Mouse (Mus musculus) thymus, adult 2 months (tissue): ENCODE data around the gene Fam81b. TPM values are rescaled to one million over a fixed set of nuclear protein-coding genes. Genes with fewer than 3 reads are reported as not detected.

Experiments
- DNase-seq: peaks from one replicate; pipeline ENCODE4 v3.0.0; 2021
- H3K27ac ChIP-seq: fragments of 200-500 bp; 2 replicates; pipeline ENCODE4 v1.5.1; 2012; ENCODE audit warnings: low read length, control low read depth; ENCODE audit not compliant: control insufficient read depth, insufficient read depth
- H3K27me3 ChIP-seq: fragments of 200-500 bp; 2 replicates; pipeline ENCODE4 v1.6.1; 2012; ENCODE audit warnings: mild to moderate bottlenecking, low read length, moderate library complexity, mixed read lengths; ENCODE audit not compliant: control insufficient read depth, insufficient read depth
- H3K36me3 ChIP-seq: fragments of 200-500 bp; 2 replicates; pipeline ENCODE4 v1.6.1; 2012; ENCODE audit warnings: mild to moderate bottlenecking, low read length, moderate library complexity; ENCODE audit not compliant: control insufficient read depth, insufficient read depth
- H3K4me1 ChIP-seq: fragments of 200-500 bp; replicated peaks from 2 replicates; pipeline ENCODE4 v1.6.1; 2012; ENCODE audit warnings: low read length; ENCODE audit not compliant: control insufficient read depth, insufficient read depth
- H3K4me3 ChIP-seq: fragments of 200-500 bp; 2 replicates; pipeline ENCODE4 v1.5.1; 2012; ENCODE audit warnings: mild to moderate bottlenecking, low read length, control low read depth, moderate library complexity; ENCODE audit not compliant: control insufficient read depth, insufficient read depth
- CTCF ChIP-seq: fragments of 200-500 bp; IDR thresholded peaks from 2 replicates; pipeline ENCODE4 v1.5.1; 2012; ENCODE audit warnings: mild to moderate bottlenecking, control low read depth, low read length, moderate library complexity, borderline replicate concordance; ENCODE audit not compliant: control insufficient read depth, poor library complexity, insufficient read depth; ENCODE audit errors: extremely low read depth
- POLR2A ChIP-seq: fragments of 200-500 bp; IDR thresholded peaks from 2 replicates; pipeline ENCODE4 v1.6.1; 2012; ENCODE audit warnings: mild to moderate bottlenecking, low read length, control low read depth, moderate library complexity; ENCODE audit not compliant: control insufficient read depth, poor library complexity, insufficient read depth; ENCODE audit errors: extremely low read depth
- WGBS: fragments of 180-500 bp; shearing (Covaris S2); methylation state at CpG from one replicate; pipeline ENCODE4 v1.1.7; 2018; 5-methylcytosine and 5-hydroxymethylcytosine counted together
- polyA plus RNA-seq: library from polyadenylated mRNA; depleted of rRNA; stranded (reverse); fragments of >200 nt; gene quantifications from 2 replicates; pipeline ENCODE4 v1.2.3, GENCODE M21; 2012

Fam81b gene
- polyA plus RNA-seq, 1 experiment, result not detected

DNA sequence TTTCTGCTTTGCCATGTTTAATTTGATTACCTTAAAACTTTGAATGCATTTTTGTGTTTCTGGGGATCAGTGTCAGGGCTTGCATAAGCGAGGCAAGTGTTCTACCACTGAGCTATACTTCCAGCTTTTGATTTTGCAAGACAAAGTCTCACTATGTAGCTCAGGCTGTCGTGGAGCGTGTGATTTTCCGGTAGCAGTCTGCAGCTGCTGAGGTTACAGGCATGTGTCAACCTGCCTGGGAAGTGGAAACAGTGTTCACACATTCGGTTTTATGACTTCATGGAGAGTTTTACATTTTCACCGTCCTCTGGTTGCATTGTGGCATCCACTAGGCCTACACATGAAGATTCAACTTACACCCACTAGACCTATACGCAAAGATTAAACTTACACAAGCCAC, 54.8 kb downstream of the Fam81b start:
- Histone ChIP-seq H3K4me1 (no peaks in the 10 kb centered on the region), H3K27me3 (no peaks in the 10 kb centered on the region), H3K4me3 (no peak overlapping the region), H3K27ac (no peak overlapping the region; the same call in 1 of the 2 replicates), H3K36me3 (no peaks in the 10 kb centered on the region)
- 91% methylated on average over 7 of the region's 7 CpGs for WGBS
- TF ChIP-seq POLR2A (no peak), CTCF (no peak)
- no peak for DNase-seq

DNA sequence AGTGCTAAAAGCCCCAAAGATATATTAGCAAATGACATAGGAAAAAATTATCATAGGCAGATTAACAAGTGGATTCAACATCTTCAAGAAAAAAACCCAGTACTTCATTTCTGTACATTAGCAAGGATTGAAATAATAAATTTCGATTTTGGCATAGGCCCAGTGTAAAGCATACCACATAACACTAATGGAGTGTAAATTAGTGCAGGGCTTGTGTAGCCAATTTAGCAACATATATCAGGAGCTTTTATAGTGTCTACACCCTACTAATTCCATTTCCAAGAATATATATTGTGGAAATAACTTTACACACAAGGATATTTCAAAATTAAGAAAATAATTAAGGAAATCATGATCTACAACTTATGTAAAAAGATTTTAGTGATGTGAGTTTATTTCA, 55.8 kb downstream of the Fam81b start:
- H3K36me3 ChIP-seq, result no peaks in the 10 kb centered on the region
- TF ChIP-seq CTCF, result no peak
- TF ChIP-seq POLR2A, result no peak
- 78% methylated on average over 1 of the region's 1 CpGs for WGBS
- no peak overlapping the region for H3K27ac ChIP-seq
- no peak overlapping the region for H3K4me3 ChIP-seq
- no peak for DNase-seq
- H3K27me3 ChIP-seq, result no peaks in the 10 kb centered on the region
- H3K4me1 ChIP-seq, result no peaks in the 10 kb centered on the region

DNA sequence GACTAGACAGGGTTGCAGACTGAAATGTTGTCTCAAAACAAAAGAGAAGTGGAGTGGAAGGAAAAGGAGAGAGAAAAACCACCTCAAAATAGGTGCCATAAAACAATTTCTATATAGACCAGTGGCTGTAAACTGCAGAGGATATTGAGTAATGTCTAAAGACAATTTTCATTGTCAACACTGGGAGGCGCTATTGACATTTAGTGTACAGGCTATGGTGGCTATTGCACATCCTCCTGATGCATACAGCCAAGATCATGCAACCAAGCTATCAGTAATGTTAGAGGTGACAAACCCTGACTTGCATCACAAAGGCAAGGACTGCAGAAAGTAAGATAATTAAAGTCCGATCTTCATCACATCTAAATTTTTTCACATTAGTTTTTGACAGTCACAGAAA, 89.5 kb downstream of the Fam81b start:
- WGBS, result 50% methylated on average over 2 of the region's 2 CpGs

DNA sequence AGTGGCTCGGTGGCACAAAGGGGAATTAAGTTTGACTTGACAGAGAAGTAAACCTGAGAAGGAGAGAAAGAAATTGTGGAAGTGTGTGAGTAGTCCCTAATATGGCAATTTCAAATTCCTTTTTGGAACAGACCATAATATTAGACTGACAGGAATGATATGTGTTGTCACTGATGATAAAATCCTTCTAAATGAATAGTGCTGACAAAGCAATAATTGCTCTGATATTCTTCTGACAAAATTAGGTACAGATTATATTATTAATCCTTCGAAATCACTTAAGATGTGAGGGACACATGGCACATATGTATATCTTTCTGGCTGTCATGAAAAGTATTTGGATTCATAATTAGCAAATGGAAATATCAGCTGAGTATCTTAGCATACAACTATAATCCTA, 89.9 kb downstream of the Fam81b start:
- Histone ChIP-seq H3K36me3 (no peaks in the 10 kb centered on the region), H3K4me1 (no peaks in the 10 kb centered on the region), H3K27ac (no peak overlapping the region), H3K27me3 (no peaks in the 10 kb centered on the region), H3K4me3 (no peak overlapping the region)
- TF ChIP-seq POLR2A, result no peak
- no peak for TF ChIP-seq CTCF
- WGBS, result 88% methylated on average over 2 of the region's 2 CpGs
- no peak for DNase-seq

More for the DNA sequence above, 89.5 kb downstream of the Fam81b start:
- no peak for DNase-seq
- no peaks in the 10 kb centered on the region for H3K27me3 ChIP-seq
- TF ChIP-seq POLR2A, result no peak
- TF ChIP-seq CTCF, result no peak
- H3K36me3 ChIP-seq, result no peaks in the 10 kb centered on the region
- H3K27ac ChIP-seq, result no peak overlapping the region
- H3K4me3 ChIP-seq, result no peak overlapping the region
- H3K4me1 ChIP-seq, result no peaks in the 10 kb centered on the region

DNA sequence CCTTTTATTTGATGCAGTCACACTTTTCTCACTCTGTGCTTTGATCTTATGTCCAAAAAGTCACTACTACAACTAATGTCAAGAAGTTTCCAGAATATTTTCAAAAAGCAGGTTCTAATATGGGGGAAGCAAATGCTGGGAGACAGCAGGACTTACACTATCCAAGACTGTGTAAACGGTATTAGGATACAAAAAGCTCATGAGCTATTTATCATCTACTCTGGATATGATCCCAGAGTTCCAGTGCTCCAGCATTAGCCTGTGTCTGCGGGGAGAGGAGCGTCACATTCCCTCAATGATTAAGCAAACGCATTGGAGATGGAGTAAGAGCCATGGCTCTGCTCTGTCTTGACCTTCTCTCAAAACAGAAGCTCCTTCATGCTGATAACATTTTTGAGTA, 104.9 kb downstream of the Fam81b start:
- H3K27me3 ChIP-seq, result no peaks in the 10 kb centered on the region
- no peaks in the 10 kb centered on the region for H3K4me1 ChIP-seq
- H3K4me3 ChIP-seq, result no peak overlapping the region
- no peak for TF ChIP-seq POLR2A
- no peak for TF ChIP-seq CTCF
- no peaks in the 10 kb centered on the region for H3K36me3 ChIP-seq
- DNase-seq, result no peak
- H3K27ac ChIP-seq, result no peak overlapping the region
- 96% methylated on average over 4 of the region's 4 CpGs for WGBS

DNA sequence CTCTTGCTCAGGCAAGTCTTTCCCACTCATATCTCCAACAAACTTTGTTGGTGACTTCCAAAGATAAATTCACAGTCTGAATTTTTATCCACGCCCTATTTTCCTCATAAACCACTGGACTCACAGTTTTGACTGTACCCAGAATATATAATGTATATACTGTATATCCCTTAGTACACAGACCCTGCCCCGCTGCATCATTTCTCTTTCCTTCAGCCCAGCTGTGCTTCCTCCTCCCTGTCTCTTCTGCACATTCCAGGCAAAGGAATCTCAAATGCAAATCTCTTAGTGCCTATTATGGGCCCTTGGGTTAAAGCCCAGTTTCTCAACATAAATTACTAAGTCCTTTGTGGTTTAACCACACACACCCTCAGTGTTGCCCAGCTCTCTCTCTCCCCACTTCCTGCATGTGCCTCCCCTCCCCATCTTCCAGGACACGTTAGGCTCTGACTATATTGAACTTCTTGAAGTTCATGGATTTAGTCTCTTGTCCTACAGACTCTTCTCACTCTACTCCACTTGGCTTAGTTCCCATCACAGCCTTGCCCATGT, 107.5 kb downstream of the Fam81b start:
- Histone ChIP-seq H3K36me3 (no peaks in the 10 kb centered on the region), H3K4me1 (no peaks in the 10 kb centered on the region), H3K27ac (no peak overlapping the region), H3K27me3 (no peaks in the 10 kb centered on the region), H3K4me3 (no peak overlapping the region)
- 52% methylated on average over 3 of the region's 3 CpGs for WGBS
- TF ChIP-seq CTCF, result no peak
- no peak for TF ChIP-seq POLR2A
- no peak for DNase-seq

DNA sequence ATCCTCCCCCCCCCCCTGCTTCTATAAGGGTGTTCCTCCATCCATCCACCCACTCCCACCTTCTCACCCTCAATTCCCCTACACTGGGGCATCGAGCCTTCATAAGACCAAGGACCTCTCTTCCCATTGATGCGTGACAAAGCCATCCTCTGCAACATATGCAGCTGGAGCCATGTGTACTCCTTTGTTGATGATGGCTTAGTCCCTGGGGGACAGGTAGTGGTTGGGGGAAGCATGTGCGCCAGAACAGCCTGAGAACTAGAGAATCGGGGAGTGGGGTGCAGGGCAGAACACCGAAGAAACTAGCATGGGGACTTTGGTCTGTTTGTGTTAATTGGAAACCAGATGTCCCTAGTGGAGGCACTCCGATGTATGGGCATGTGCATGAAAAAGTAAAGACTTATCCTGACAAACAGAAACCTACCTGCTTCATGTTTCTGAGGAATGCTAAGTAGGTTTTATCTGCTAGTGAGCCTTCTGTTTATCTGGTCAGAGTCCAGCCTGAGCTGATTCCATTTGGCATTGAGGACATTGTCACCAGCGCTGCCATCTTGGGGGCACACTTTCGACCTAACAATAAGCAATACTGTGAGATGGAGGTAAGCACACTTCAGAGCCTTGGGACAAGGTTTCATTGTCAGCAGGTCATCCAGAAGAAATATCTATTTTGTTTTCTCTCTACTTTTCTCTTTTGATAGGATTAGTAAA, 109.3 kb downstream of the Fam81b start:
- TF ChIP-seq CTCF, result no peak
- TF ChIP-seq POLR2A, result no peak
- Histone ChIP-seq H3K4me1 (no peaks in the 10 kb centered on the region), H3K4me3 (no peak overlapping the region), H3K27ac (no peak overlapping the region), H3K27me3 (no peaks in the 10 kb centered on the region), H3K36me3 (no peaks in the 10 kb centered on the region)
- DNase-seq, result no peak
- WGBS, result 97% methylated on average over 8 of the region's 8 CpGs
